Mouse (Mus musculus): ENCODE data around the gene Banf2. TPM values are rescaled to one million over a fixed set of nuclear protein-coding genes. Genes with fewer than 3 reads are reported as not detected.

Gene Banf2
- polyA plus RNA-seq, 1 experiment from 2014 or later = not detected

GRCm38 (mm10) chr2:144092767-144093166, 59.9 kb downstream of the Banf2 start:
- 0 out of 2 replicates have a peak, but pooled peaks cover 4% of the 10 kb centered on the region for H3K4me1 ChIP-seq (ENCODE audit: control insufficient read depth, insufficient read depth, low read length)
- H3K4me2 ChIP-seq (ENCODE audit: low read depth, low read length) = no peak overlapping the region
- H3K4me3 ChIP-seq (ENCODE audit: low read depth, low read length) = no peak overlapping the region
- 64% methylated on average over 4 of the region's 4 CpGs for WGBS
- no peaks in the 10 kb centered on the region for H3K9me3 ChIP-seq (ENCODE audit: control insufficient read depth, low read length)
- H3K27me3 ChIP-seq (replicated peaks; ENCODE audit: control insufficient read depth, insufficient read depth, low read length) = no peaks in the 10 kb centered on the region
- H3K36me3 ChIP-seq (ENCODE audit: control insufficient read depth, insufficient read depth, low read length) = no peaks in the 10 kb centered on the region
- H3K27ac ChIP-seq (replicated peaks; ENCODE audit: low read depth, low read length) = no peak overlapping the region
- ATAC-seq (ENCODE audit: low read depth) (no peak), DNase-seq (ENCODE audit: low spot score) (no peak)
- H3K9ac ChIP-seq (ENCODE audit: low read depth, low read length) = no peak overlapping the region

GRCm38 (mm10) chr2:144094721-144095120, 61.9 kb downstream of the Banf2 start:
- H3K4me2 ChIP-seq (ENCODE audit: low read depth, low read length) = no peak overlapping the region
- DNase-seq (ENCODE audit: low spot score) = no peak
- H3K9ac ChIP-seq (ENCODE audit: low read depth, low read length) = no peak overlapping the region
- H3K36me3 ChIP-seq (ENCODE audit: control insufficient read depth, insufficient read depth, low read length) = no peaks in the 10 kb centered on the region
- no peaks in the 10 kb centered on the region for H3K27me3 ChIP-seq (replicated peaks; ENCODE audit: control insufficient read depth, insufficient read depth, low read length)
- H3K27ac ChIP-seq (replicated peaks; ENCODE audit: low read depth, low read length) = no peak overlapping the region
- H3K4me1 ChIP-seq (ENCODE audit: control insufficient read depth, insufficient read depth, low read length) = no peaks in the 10 kb centered on the region
- no peak for ATAC-seq (ENCODE audit: low read depth)
- H3K4me3 ChIP-seq (ENCODE audit: low read depth, low read length) = no peak overlapping the region
- 44% methylated on average over 1 of the region's 1 CpGs for WGBS
- H3K9me3 ChIP-seq (ENCODE audit: control insufficient read depth, low read length) = no peaks in the 10 kb centered on the region

- H3K27ac ChIP-seq (replicated peaks; ENCODE audit: low read depth, low read length) = no peak overlapping the region; the same call in 1 of the 2 replicates
- peak; percentile 77 for DNase-seq (ENCODE audit: low spot score)
- H3K4me2 ChIP-seq (ENCODE audit: low read depth, low read length) = no peak overlapping the region
- H3K27me3 ChIP-seq (replicated peaks; ENCODE audit: control insufficient read depth, insufficient read depth, low read length) = no peaks in the 10 kb centered on the region
- H3K4me3 ChIP-seq (ENCODE audit: low read depth, low read length) = no peak overlapping the region
- ATAC-seq (ENCODE audit: low read depth) = peak; percentile 91
- WGBS = 38% methylated on average over 13 of the region's 13 CpGs
- H3K9me3 ChIP-seq (ENCODE audit: control insufficient read depth, low read length) = no peaks in the 10 kb centered on the region
- 0 out of 2 replicates have a peak, but pooled peaks cover 2% of the 10 kb centered on the region for H3K4me1 ChIP-seq (ENCODE audit: control insufficient read depth, insufficient read depth, low read length)
- H3K36me3 ChIP-seq (ENCODE audit: control insufficient read depth, insufficient read depth, low read length) = no peaks in the 10 kb centered on the region
- H3K9ac ChIP-seq (ENCODE audit: low read depth, low read length) = 0 out of 2 replicates have a peak overlapping the region, but pooled peaks have one; percentile 5
These were observed 68.7 kb downstream of the Banf2 start for GRCm38 (mm10) chr2:144101463-144101961.

GRCm38 (mm10) chr2:144107374-144107773, 74.5 kb downstream of the Banf2 start:
- DNase-seq (ENCODE audit: low spot score) (no peak), ATAC-seq (ENCODE audit: low read depth) (no peak)
- 85% methylated on average over 5 of the region's 5 CpGs for WGBS

GRCm38 (mm10) chr2:144107810-144108209, 75.0 kb downstream of the Banf2 start:
- Histone ChIP-seq H3K9ac (ENCODE audit: low read depth, low read length) (no peak overlapping the region), H3K4me1 (ENCODE audit: control insufficient read depth, insufficient read depth, low read length) (no peaks in the 10 kb centered on the region), H3K4me3 (ENCODE audit: low read depth, low read length) (no peak overlapping the region), H3K27me3 (replicated peaks; ENCODE audit: control insufficient read depth, insufficient read depth, low read length) (no peaks in the 10 kb centered on the region), H3K27ac (replicated peaks; ENCODE audit: low read depth, low read length) (no peak overlapping the region), H3K9me3 (ENCODE audit: control insufficient read depth, low read length) (no peaks in the 10 kb centered on the region), H3K36me3 (ENCODE audit: control insufficient read depth, insufficient read depth, low read length) (no peaks in the 10 kb centered on the region), H3K4me2 (ENCODE audit: low read depth, low read length) (no peak overlapping the region)
- no peak for DNase-seq (ENCODE audit: low spot score)
- no peak for ATAC-seq (ENCODE audit: low read depth)
- 74% methylated on average over 2 of the region's 2 CpGs for WGBS

More at GRCm38 (mm10) chr2:144107374-144107773, 74.5 kb downstream of the Banf2 start:
- H3K27ac ChIP-seq (replicated peaks; ENCODE audit: low read depth, low read length) = no peak overlapping the region
- no peak overlapping the region for H3K4me2 ChIP-seq (ENCODE audit: low read depth, low read length)
- H3K9ac ChIP-seq (ENCODE audit: low read depth, low read length) = no peak overlapping the region
- no peaks in the 10 kb centered on the region for H3K4me1 ChIP-seq (ENCODE audit: control insufficient read depth, insufficient read depth, low read length)
- H3K27me3 ChIP-seq (replicated peaks; ENCODE audit: control insufficient read depth, insufficient read depth, low read length) = no peaks in the 10 kb centered on the region
- H3K9me3 ChIP-seq (ENCODE audit: control insufficient read depth, low read length) = no peaks in the 10 kb centered on the region
- no peak overlapping the region for H3K4me3 ChIP-seq (ENCODE audit: low read depth, low read length)
- no peaks in the 10 kb centered on the region for H3K36me3 ChIP-seq (ENCODE audit: control insufficient read depth, insufficient read depth, low read length)

- no peaks in the 10 kb centered on the region for H3K9me3 ChIP-seq (ENCODE audit: control insufficient read depth, low read length)
- ATAC-seq (ENCODE audit: low read depth) = no peak
- H3K27ac ChIP-seq (replicated peaks; ENCODE audit: low read depth, low read length) = no peak overlapping the region
- WGBS = 69% methylated on average over 3 of the region's 3 CpGs
- H3K27me3 ChIP-seq (replicated peaks; ENCODE audit: control insufficient read depth, insufficient read depth, low read length) = no peaks in the 10 kb centered on the region
- H3K4me3 ChIP-seq (ENCODE audit: low read depth, low read length) = no peak overlapping the region
- H3K36me3 ChIP-seq (ENCODE audit: control insufficient read depth, insufficient read depth, low read length) = no peaks in the 10 kb centered on the region
- no peak overlapping the region for H3K4me2 ChIP-seq (ENCODE audit: low read depth, low read length)
- no peak overlapping the region for H3K9ac ChIP-seq (ENCODE audit: low read depth, low read length)
- H3K4me1 ChIP-seq (ENCODE audit: control insufficient read depth, insufficient read depth, low read length) = no peaks in the 10 kb centered on the region
- DNase-seq (ENCODE audit: low spot score) = no peak
These were observed 75.5 kb downstream of the Banf2 start for GRCm38 (mm10) chr2:144108376-144108775.

- Histone ChIP-seq H3K27ac (replicated peaks; ENCODE audit: low read depth, low read length) (no peak overlapping the region), H3K4me3 (ENCODE audit: low read depth, low read length) (no peak overlapping the region), H3K27me3 (replicated peaks; ENCODE audit: control insufficient read depth, insufficient read depth, low read length) (no peaks in the 10 kb centered on the region), H3K9me3 (ENCODE audit: control insufficient read depth, low read length) (no peaks in the 10 kb centered on the region), H3K4me2 (ENCODE audit: low read depth, low read length) (no peak overlapping the region), H3K4me1 (ENCODE audit: control insufficient read depth, insufficient read depth, low read length) (no peaks in the 10 kb centered on the region), H3K36me3 (ENCODE audit: control insufficient read depth, insufficient read depth, low read length) (no peaks in the 10 kb centered on the region), H3K9ac (ENCODE audit: low read depth, low read length) (no peak overlapping the region)
- WGBS = 63% methylated on average over 7 of the region's 7 CpGs
- no peak for DNase-seq (ENCODE audit: low spot score)
- no peak for ATAC-seq (ENCODE audit: low read depth)
These were observed 79.1 kb downstream of the Banf2 start for GRCm38 (mm10) chr2:144111966-144112365.

- Histone ChIP-seq H3K27ac (replicated peaks; ENCODE audit: low read depth, low read length) (no peak overlapping the region), H3K4me1 (ENCODE audit: control insufficient read depth, insufficient read depth, low read length) (no peaks in the 10 kb centered on the region), H3K4me2 (ENCODE audit: low read depth, low read length) (no peak overlapping the region), H3K9me3 (ENCODE audit: control insufficient read depth, low read length) (no peaks in the 10 kb centered on the region), H3K9ac (ENCODE audit: low read depth, low read length) (no peak overlapping the region), H3K36me3 (ENCODE audit: control insufficient read depth, insufficient read depth, low read length) (no peaks in the 10 kb centered on the region), H3K27me3 (replicated peaks; ENCODE audit: control insufficient read depth, insufficient read depth, low read length) (no peaks in the 10 kb centered on the region), H3K4me3 (ENCODE audit: low read depth, low read length) (no peak overlapping the region)
- DNase-seq (ENCODE audit: low spot score) (no peak), ATAC-seq (ENCODE audit: low read depth) (no peak)
- WGBS = 82% methylated on average over 5 of the region's 5 CpGs
These were observed 79.8 kb downstream of the Banf2 start for GRCm38 (mm10) chr2:144112666-144113065.

- H3K9me3 ChIP-seq (ENCODE audit: control insufficient read depth, low read length) = no peaks in the 10 kb centered on the region
- no peak overlapping the region for H3K4me3 ChIP-seq (ENCODE audit: low read depth, low read length)
- no peak overlapping the region for H3K9ac ChIP-seq (ENCODE audit: low read depth, low read length)
- peaks cover 7% of the 10 kb centered on the region; the same call in 1 of the 2 replicates for H3K4me1 ChIP-seq (ENCODE audit: control insufficient read depth, insufficient read depth, low read length)
- H3K27ac ChIP-seq (replicated peaks; ENCODE audit: low read depth, low read length) = no peak overlapping the region
- DNase-seq (ENCODE audit: low spot score) = no peak
- H3K36me3 ChIP-seq (ENCODE audit: control insufficient read depth, insufficient read depth, low read length) = no peaks in the 10 kb centered on the region
- no peaks in the 10 kb centered on the region for H3K27me3 ChIP-seq (replicated peaks; ENCODE audit: control insufficient read depth, insufficient read depth, low read length)
- WGBS = 66% methylated on average over 2 of the region's 2 CpGs
- no peak for ATAC-seq (ENCODE audit: low read depth)
- H3K4me2 ChIP-seq (ENCODE audit: low read depth, low read length) = no peak overlapping the region
These were observed 85.2 kb downstream of the Banf2 start for GRCm38 (mm10) chr2:144118061-144118460.

Measured in embryonic facial prominence, embryonic 14.5 days (tissue).